Mouse (Mus musculus): Measurements from ENCODE around the gene Rbpj. TPM values are rescaled to one million over a fixed set of nuclear protein-coding genes. Genes with fewer than 3 reads are reported as not detected.
A peak's percentile ranks its signal among the peaks of the same experiment; 100 is the strongest.
"Not testable (repeated sequence)": the region's sequence is repeated elsewhere in the genome, so short reads cannot be mapped to it uniquely, and the experiment has no call there.

The Rbpj gene
- total RNA-seq, 1 experiment from 2014 or later, result 42.6 TPM

- DNase-seq, result not testable (repeated sequence)
Measured at GRCm38 (mm10) chr5:53673493-53674150, 207.7 kb downstream of the Rbpj start.

GRCm38 (mm10) chr5:53676671-53677070 lies 210.7 kb downstream of the Rbpj start:
- DNase-seq, result no peak

- no peak for DNase-seq
Measured at GRCm38 (mm10) chr5:53678036-53678767, 212.2 kb downstream of the Rbpj start.

GRCm38 (mm10) chr5:53679651-53680050 lies 213.7 kb downstream of the Rbpj start:
- DNase-seq, result no peak

- no peak for DNase-seq
Measured at GRCm38 (mm10) chr5:53683916-53684315, 218.0 kb downstream of the Rbpj start.

GRCm38 (mm10) chr5:53684417-53684816 lies 218.5 kb downstream of the Rbpj start:
- no peak for DNase-seq

GRCm38 (mm10) chr5:53685623-53686022 lies 219.7 kb downstream of the Rbpj start:
- no peak for DNase-seq

- DNase-seq, result peak; percentile 35
Measured at GRCm38 (mm10) chr5:53686379-53686778, 220.4 kb downstream of the Rbpj start.

GRCm38 (mm10) chr5:53688326-53688725 lies 222.4 kb downstream of the Rbpj start:
- no peak for DNase-seq

GRCm38 (mm10) chr5:53691577-53691976 lies 225.6 kb downstream of the Rbpj start:
- DNase-seq, result no peak

- DNase-seq, result no peak
Measured at GRCm38 (mm10) chr5:53692100-53692499, 226.1 kb downstream of the Rbpj start.

- no peak for DNase-seq
Measured at GRCm38 (mm10) chr5:53692662-53693061, 226.7 kb downstream of the Rbpj start.

GRCm38 (mm10) chr5:53696701-53697100 lies 230.7 kb downstream of the Rbpj start:
- DNase-seq, result no peak

GRCm38 (mm10) chr5:53697794-53698193 lies 231.8 kb downstream of the Rbpj start:
- no peak for DNase-seq

- no peak for DNase-seq
Measured at GRCm38 (mm10) chr5:53702686-53703085, 236.7 kb downstream of the Rbpj start.

Other genes starting within 250 kb of the Rbpj start
- 60.7 and 70.8 TPM in 2 replicates for gene Smim20, start 199.1 kb upstream of the Rbpj start, total RNA-seq (2021)
- gene Cckar, start 241.6 kb downstream of the Rbpj start, total RNA-seq (2021), result 1.2 TPM in 1 of 2 replicates, not detected in the other

All from adrenal gland, postnatal 25 days (tissue).